Mouse (Mus musculus): ENCODE data around the gene Rpl31. TPM values are rescaled to one million over a fixed set of nuclear protein-coding genes. Genes with fewer than 3 reads are reported as not detected.

Gene Rpl31
- 2,058 TPM for total RNA-seq (2023)

DNA sequence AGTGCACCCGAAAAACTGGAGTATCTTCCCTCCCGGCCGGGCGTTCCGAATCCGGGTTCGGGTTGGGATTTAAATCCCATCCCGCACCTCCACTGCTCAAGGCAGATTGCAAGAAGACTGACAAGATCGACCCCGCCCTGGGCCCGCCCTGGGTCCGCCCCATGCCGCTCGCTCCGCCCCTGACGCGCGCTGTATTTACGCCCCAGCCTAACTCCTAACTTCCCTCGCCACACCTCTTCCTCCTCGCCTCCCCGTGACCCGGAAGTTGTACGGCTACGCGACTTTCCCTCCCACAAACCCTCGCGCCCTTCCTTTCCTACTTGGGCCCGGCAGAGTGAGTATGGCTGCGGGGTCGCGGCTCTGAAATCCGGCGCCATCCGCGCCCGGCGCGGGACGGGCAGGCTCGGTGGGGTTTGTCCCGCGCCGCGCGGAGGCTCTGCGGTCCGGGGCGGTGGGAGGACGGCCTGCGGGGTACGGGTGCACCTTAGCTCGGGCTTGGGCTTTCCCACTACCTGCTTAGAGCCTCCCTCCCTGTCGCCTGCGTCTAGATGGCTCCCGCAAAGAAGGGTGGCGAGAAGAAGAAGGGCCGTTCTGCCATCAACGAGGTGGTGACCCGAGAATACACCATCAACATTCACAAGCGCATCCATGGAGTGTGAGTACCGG, at the start of gene Rpl31:
TSS of gene Rpl31 (plus strand) at position 242 of the 666 bp plus-strand sequence.

Other genes starting within 250 kb of the Rpl31 start
- gene Npas2, start 174.1 kb upstream of the Rpl31 start, total RNA-seq (2023): 1.2 TPM
- gene Tbc1d8, start 110.9 kb downstream of the Rpl31 start, total RNA-seq (2023): 3.4 TPM
- gene Cnot11, start 167.2 kb downstream of the Rpl31 start, total RNA-seq (2023): 31.0 TPM
- 32.3 TPM for gene Rnf149, start 209.6 kb downstream of the Rpl31 start, total RNA-seq (2023)

Data from CD4-positive naive resting alpha-beta T cell, adult 76 days (primary cell).